Mouse (Mus musculus): ENCODE data around the gene Fars2. TPM values are rescaled to one million over a fixed set of nuclear protein-coding genes. Genes with fewer than 3 reads are reported as not detected.

Gene Fars2
- polyA plus RNA-seq, 1 experiment from 2014 or later = 31.0 TPM

DNA sequence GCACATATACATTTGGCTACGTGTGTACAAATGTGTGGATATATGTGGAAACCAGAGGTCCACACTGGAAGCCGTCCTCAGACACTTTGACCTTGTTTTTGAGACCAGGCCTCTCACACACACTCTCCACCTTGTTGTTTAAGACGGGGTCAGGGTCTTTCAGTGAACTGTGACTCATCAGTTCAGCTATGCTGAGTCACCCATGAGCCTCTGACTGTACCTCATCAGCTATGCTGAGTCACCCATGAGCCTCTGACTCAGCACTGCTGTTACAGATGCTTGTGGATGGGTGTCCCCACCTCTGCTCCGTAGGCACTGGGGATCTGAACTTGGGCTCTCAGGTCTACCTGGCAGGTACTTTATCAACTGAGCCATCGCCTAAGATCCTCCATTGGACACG, 85.8 kb downstream of the Fars2 start:
- Histone ChIP-seq H3K27ac (no peak overlapping the region), H3K27me3 (ENCODE audit: insufficient read depth, poor library complexity, severe bottlenecking) (no peaks in the 10 kb centered on the region), H3K9me3 (no peaks in the 10 kb centered on the region), H3K4me1 (replicated peaks) (peaks cover 9% of the 10 kb centered on the region), H3K36me3 (no peaks in the 10 kb centered on the region), H3K4me3 (no peak overlapping the region)
- no peak for DNase-seq (ENCODE audit: low spot score)
- WGBS = 84% methylated on average over 6 of the region's 6 CpGs

DNA sequence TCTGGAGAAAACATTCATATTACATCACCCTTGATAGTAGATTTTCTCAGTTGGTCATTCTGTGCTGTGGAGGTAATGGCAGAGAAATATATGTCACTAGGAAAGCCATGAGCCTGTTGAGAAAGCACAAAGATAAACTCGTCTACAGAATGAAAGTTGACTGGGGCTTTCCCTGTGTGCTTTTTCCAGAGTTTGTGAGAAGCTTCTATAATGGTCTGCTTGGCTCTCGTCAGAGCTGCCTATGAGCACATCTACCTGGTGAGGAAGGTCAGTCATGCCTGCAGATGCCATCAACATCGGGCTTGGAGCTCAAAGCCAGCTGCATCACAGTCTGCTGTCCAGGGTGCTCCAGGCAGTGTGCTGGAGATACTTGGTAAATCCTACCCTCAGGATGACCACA, 87.1 kb downstream of the Fars2 start:
- H3K27me3 ChIP-seq (ENCODE audit: insufficient read depth, poor library complexity, severe bottlenecking) = no peaks in the 10 kb centered on the region
- H3K27ac ChIP-seq = no peak overlapping the region
- H3K4me1 ChIP-seq (replicated peaks) = peaks cover 9% of the 10 kb centered on the region
- H3K36me3 ChIP-seq = no peaks in the 10 kb centered on the region
- WGBS = 91% methylated on average over 3 of the region's 3 CpGs
- DNase-seq (ENCODE audit: low spot score) = no peak
- H3K9me3 ChIP-seq = no peaks in the 10 kb centered on the region
- no peak overlapping the region for H3K4me3 ChIP-seq

DNA sequence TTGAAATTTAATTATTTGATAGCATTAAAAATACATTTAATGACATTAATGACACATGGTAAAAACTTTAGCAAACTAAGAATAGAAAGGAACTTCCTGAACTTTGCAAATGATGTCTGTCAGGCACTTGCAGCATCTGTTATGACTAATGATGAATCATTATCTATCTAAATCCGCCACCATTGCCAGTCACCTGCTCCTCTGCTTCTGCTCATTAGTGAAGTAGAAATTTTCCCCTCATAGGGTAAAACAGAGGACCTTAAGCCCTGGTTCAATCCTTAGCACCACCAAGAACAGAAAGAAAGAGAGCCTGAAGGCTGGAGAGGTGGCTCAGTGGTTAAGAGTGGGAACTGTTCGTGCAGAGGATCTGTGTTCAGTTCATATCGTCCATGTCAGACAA, 93.8 kb downstream of the Fars2 start:
- Histone ChIP-seq H3K4me1 (replicated peaks) (peaks cover 9% of the 10 kb centered on the region), H3K27ac (no peak overlapping the region)
- WGBS = 90% methylated on average over 3 of the region's 3 CpGs

DNA sequence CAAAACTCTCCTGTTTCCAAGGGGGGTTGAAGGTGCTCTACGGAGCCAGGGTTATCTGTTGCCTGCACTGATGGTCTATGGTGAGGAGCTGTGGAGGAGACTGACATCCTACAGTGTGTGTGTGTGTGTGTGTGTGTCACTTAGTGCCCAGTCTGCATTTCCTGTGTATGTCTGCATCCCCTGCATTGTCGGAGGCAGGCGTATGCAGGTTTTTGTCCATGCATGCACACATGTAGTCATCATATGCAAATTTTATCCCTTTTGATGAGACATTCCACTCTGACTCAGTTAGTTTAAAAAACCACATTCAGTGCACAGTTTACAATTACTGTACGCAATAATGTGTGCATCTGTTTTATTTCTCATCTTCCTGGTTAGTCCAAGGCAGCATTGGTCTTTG, 96.8 kb downstream of the Fars2 start:
- Histone ChIP-seq H3K27ac (no peak overlapping the region), H3K36me3 (no peaks in the 10 kb centered on the region), H3K9me3 (no peaks in the 10 kb centered on the region), H3K4me1 (replicated peaks) (no peaks in the 10 kb centered on the region), H3K27me3 (ENCODE audit: insufficient read depth, poor library complexity, severe bottlenecking) (no peaks in the 10 kb centered on the region), H3K4me3 (no peak overlapping the region)
- WGBS = 92% methylated on average over 4 of the region's 4 CpGs
- no peak for DNase-seq (ENCODE audit: low spot score)

More for the DNA sequence above, 93.8 kb downstream of the Fars2 start:
- no peak overlapping the region for H3K4me3 ChIP-seq
- no peaks in the 10 kb centered on the region for H3K36me3 ChIP-seq
- no peak for DNase-seq (ENCODE audit: low spot score)
- no peaks in the 10 kb centered on the region for H3K9me3 ChIP-seq
- H3K27me3 ChIP-seq (ENCODE audit: insufficient read depth, poor library complexity, severe bottlenecking) = no peaks in the 10 kb centered on the region

DNA sequence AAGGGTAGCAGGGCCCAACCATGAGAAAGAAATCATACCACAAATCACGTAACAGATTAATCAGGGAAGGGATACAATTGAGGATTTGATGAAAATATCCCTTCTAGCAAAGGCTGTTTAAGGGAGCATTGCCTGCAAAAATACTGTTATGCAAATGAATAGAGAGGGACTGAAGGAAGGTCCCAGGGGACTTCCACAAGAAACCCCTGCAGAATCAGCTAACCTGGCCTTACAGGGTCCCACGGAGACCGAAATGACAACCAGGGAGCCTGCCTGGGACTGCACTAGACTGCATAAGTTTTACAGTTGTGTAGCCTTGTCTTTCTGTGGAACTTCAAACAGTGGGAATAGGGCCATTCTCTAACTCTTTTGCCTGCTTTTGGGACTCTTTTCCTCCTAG, 98.8 kb downstream of the Fars2 start:
- DNase-seq (ENCODE audit: low spot score) = no peak
- Histone ChIP-seq H3K36me3 (no peaks in the 10 kb centered on the region), H3K27me3 (ENCODE audit: insufficient read depth, poor library complexity, severe bottlenecking) (no peaks in the 10 kb centered on the region), H3K9me3 (no peaks in the 10 kb centered on the region), H3K27ac (no peak overlapping the region), H3K4me3 (no peak overlapping the region), H3K4me1 (replicated peaks) (no peaks in the 10 kb centered on the region)
- 86% methylated on average over 3 of the region's 3 CpGs for WGBS

DNA sequence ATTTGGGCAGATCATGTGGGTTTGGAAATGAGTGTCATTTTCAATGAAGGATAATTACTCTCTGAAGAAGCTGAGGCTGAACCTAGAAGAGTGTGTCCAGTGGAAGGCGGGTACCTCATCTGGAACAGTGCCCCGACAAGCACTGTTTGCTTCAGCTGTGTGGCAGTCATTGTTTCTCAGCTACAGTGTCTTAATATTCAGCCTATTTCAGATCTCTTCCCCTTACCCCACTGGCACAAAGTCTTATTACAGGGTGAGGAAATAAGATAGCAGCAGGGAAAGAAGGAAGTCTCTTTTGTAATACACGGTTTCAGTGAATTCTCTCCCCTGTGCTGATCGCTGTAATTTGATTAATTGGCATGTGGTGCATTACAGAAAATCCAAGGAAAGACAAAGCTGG, 101.1 kb downstream of the Fars2 start:
- no peaks in the 10 kb centered on the region for H3K4me1 ChIP-seq (replicated peaks)
- H3K4me3 ChIP-seq = no peak overlapping the region
- no peaks in the 10 kb centered on the region for H3K36me3 ChIP-seq
- H3K27me3 ChIP-seq (ENCODE audit: insufficient read depth, poor library complexity, severe bottlenecking) = no peaks in the 10 kb centered on the region
- no peaks in the 10 kb centered on the region for H3K9me3 ChIP-seq
- no peak for DNase-seq (ENCODE audit: low spot score)
- no peak overlapping the region for H3K27ac ChIP-seq
- WGBS = 79% methylated on average over 4 of the region's 4 CpGs

DNA sequence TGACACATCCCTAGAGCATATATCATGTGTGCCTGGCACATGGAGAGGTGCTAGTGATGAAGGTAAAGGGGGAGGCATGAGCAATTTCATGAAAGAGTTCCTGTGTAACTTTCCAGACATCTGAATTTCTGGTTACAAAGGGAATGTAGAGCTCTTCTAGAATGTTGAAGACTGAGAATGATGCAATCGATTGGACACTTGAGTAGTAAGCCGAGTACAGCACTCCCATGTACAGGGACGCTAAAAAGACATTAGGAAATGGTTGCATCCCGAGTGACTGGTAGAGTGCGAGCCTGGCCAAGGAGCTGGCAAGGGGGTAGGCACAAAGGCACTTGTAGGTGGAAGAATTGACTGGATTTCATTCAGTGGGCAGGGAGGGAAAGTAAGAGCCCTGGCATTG, 102.3 kb downstream of the Fars2 start:
- Histone ChIP-seq H3K27me3 (ENCODE audit: insufficient read depth, poor library complexity, severe bottlenecking) (no peaks in the 10 kb centered on the region), H3K36me3 (no peaks in the 10 kb centered on the region), H3K27ac (no peak overlapping the region), H3K4me1 (replicated peaks) (no peaks in the 10 kb centered on the region), H3K4me3 (no peak overlapping the region), H3K9me3 (no peaks in the 10 kb centered on the region)
- no peak for DNase-seq (ENCODE audit: low spot score)
- 94% methylated on average over 5 of the region's 5 CpGs for WGBS

DNA sequence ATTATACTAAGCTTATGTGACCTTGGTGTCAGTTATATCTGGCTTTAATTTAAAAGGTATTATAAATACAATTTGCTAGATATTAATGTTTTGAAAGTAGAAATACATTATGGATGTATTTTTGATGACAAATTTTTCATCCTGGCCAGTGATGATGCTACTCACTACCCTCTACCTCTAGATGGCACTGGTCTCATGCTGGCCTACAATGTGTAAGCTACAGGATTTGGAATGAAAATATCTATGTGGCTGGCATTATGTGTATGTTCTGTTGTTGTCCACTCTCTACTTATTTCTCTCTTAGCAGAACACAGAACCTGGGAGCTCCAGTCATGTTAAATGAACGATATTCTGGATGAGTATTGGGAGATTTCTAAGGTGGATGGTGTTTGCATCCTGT, 104.7 kb downstream of the Fars2 start:
- Histone ChIP-seq H3K4me1 (replicated peaks) (peaks cover 6% of the 10 kb centered on the region), H3K9me3 (no peaks in the 10 kb centered on the region), H3K27ac (no peak overlapping the region), H3K27me3 (ENCODE audit: insufficient read depth, poor library complexity, severe bottlenecking) (no peaks in the 10 kb centered on the region), H3K36me3 (no peaks in the 10 kb centered on the region), H3K4me3 (no peak overlapping the region)
- WGBS = 90% methylated on average over 1 of the region's 1 CpGs
- no peak for DNase-seq (ENCODE audit: low spot score)

DNA sequence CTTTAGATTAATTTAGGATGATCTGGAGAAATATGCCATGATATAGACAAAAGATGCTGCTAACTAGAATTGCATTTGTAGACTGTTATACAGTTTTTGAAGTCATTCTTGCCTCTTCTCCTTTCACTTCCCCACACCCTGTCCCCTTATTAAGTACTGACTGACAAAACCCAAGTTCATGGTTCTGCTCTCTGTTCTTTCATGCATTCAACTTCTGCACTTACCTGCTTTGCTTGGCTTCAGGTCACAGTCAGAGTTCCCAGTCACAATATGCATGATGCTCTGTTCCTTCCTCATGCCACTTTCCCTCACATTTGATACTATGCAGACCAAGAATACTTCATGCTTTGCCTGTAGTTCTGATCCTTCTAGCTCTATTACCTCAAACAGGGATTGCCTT, 105.5 kb downstream of the Fars2 start:
- Histone ChIP-seq H3K27me3 (ENCODE audit: insufficient read depth, poor library complexity, severe bottlenecking) (no peaks in the 10 kb centered on the region), H3K27ac (no peak overlapping the region), H3K9me3 (no peaks in the 10 kb centered on the region), H3K4me3 (no peak overlapping the region), H3K4me1 (replicated peaks) (peaks cover 8% of the 10 kb centered on the region), H3K36me3 (no peaks in the 10 kb centered on the region)
- DNase-seq (ENCODE audit: low spot score) = no peak

DNA sequence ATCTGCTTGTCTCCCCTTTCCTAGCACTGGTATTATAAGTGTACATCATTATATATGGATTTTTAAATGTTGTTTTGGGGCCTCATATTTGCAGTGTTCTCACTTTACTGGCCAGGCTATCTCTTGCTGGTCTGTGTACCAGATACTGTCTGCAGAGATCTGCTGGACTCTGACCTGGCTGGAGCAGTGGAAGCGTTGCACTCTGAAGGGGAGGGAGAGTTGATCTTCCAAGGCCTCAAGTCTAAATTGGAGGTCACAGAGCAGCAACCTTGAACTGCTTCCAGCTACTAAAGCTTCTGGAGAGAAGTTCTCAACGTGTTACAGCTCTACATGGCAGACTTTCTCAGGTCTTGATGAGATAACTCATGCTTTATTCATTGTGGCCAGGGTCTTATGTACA, 107.2 kb downstream of the Fars2 start:
- DNase-seq (ENCODE audit: low spot score) = no peak
- 92% methylated on average over 2 of the region's 2 CpGs for WGBS
- Histone ChIP-seq H3K4me1 (replicated peaks) (peaks cover 8% of the 10 kb centered on the region), H3K27ac (no peak overlapping the region), H3K27me3 (ENCODE audit: insufficient read depth, poor library complexity, severe bottlenecking) (no peaks in the 10 kb centered on the region), H3K9me3 (no peaks in the 10 kb centered on the region), H3K36me3 (no peaks in the 10 kb centered on the region), H3K4me3 (no peak overlapping the region)

DNA sequence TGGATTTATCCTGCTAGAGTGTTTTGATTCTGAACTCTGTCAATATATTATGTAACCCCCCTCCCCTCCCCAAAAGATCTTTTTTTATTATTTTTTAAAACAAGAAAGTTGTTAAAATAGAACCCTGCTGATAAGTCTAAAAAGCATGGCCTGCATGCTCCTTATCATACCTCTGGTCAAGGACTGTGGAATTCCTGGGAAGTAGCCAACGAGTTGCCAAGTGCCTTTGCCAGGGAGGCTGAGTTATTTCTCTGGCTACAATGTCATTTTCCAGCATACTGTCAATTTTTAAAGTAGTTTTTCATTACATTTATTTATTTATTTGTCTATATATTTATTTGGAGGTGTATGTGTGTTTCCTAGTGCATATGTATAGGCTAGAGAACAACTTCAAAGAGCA, 125.0 kb downstream of the Fars2 start:
- H3K4me3 ChIP-seq = no peak overlapping the region
- no peaks in the 10 kb centered on the region for H3K27me3 ChIP-seq (ENCODE audit: insufficient read depth, poor library complexity, severe bottlenecking)
- H3K4me1 ChIP-seq (replicated peaks) = no peaks in the 10 kb centered on the region
- H3K27ac ChIP-seq = no peak overlapping the region
- no peaks in the 10 kb centered on the region for H3K9me3 ChIP-seq
- no peak for DNase-seq (ENCODE audit: low spot score)
- 77% methylated on average over 1 of the region's 1 CpGs for WGBS
- 0 out of 2 replicates have a peak, but pooled peaks cover under 1% of the 10 kb centered on the region for H3K36me3 ChIP-seq

DNA sequence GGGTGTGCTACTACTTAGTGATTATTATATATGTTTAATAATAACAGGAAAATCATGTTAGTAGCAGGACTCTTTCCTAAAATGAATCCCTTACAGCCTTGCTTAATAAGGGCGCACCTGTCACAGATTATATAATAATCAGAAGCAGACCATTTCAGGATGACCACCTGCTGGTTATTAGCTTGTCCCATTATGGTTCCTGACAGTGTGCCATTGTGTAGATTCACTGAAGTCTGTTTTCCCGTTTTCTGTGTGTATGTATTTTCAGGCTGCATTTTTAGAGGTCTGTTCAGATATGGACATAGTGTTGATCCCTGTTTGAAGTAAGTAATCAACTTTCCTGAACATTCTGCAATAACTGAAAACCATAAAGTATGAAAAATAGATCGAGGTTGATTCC, 136.7 kb downstream of the Fars2 start:
- Histone ChIP-seq H3K4me3 (no peak overlapping the region), H3K4me1 (replicated peaks) (no peaks in the 10 kb centered on the region), H3K9me3 (no peaks in the 10 kb centered on the region), H3K27me3 (ENCODE audit: insufficient read depth, poor library complexity, severe bottlenecking) (no peaks in the 10 kb centered on the region), H3K36me3 (no peaks in the 10 kb centered on the region), H3K27ac (no peak overlapping the region)
- 69% methylated on average over 3 of the region's 3 CpGs for WGBS
- no peak for DNase-seq (ENCODE audit: low spot score)

DNA sequence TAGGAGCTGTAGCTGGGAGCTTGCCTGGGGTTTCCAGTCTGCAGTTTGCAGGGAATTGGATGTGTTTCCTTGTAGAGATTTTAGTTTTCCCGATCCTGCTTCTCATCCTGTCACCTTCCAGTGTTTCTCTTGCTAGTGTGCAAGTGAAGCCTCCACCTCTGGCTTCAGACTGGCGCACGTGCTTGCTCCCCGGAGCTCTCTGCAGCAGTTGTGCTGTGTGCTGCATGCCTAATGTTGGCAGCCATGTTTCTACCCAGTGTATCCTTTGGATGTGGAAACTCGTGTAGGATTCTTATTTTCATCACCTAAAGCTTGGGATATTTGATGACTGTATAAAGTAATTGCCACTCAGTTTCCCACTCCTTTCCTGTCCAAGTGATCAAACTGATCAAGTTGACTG, 140.0 kb downstream of the Fars2 start:
- Histone ChIP-seq H3K36me3 (peaks cover 4% of the 10 kb centered on the region; the same call in 1 of the 2 replicates), H3K27ac (no peak overlapping the region), H3K9me3 (no peaks in the 10 kb centered on the region), H3K4me1 (replicated peaks) (no peaks in the 10 kb centered on the region), H3K27me3 (ENCODE audit: insufficient read depth, poor library complexity, severe bottlenecking) (no peaks in the 10 kb centered on the region), H3K4me3 (no peak overlapping the region)
- 84% methylated on average over 5 of the region's 5 CpGs for WGBS
- DNase-seq (ENCODE audit: low spot score) = no peak

DNA sequence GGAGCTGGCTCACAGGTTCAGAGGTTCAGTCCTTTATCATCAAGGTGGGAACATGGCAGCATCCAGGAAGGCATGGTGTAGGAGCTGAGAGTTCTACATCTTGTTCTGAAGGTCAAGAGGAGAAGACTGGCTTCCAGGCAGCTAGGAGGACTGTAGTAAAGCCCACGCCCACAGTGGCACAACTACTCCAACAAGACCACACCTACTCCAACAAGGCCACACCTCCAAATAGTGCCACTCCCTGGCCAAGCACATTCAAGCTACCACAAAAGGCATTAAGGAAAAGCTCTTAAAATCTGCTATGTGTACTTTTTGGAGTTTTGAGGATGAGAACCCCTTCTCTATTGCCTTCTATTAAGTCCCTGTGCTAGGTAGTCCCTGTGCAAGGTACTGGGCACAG, 142.5 kb downstream of the Fars2 start:
- 95% methylated on average over 1 of the region's 1 CpGs for WGBS
- Histone ChIP-seq H3K4me1 (replicated peaks) (peaks cover 10% of the 10 kb centered on the region), H3K27ac (no peak overlapping the region), H3K36me3 (peaks cover 4% of the 10 kb centered on the region; the same call in 1 of the 2 replicates), H3K9me3 (no peaks in the 10 kb centered on the region), H3K27me3 (ENCODE audit: insufficient read depth, poor library complexity, severe bottlenecking) (no peaks in the 10 kb centered on the region), H3K4me3 (no peak overlapping the region)
- DNase-seq (ENCODE audit: low spot score) = no peak

Measured in hindbrain, embryonic 10.5 days (tissue).